Comparison of ENCODE assay signal across 8 mouse cellular contexts in the genomic region with DNA sequence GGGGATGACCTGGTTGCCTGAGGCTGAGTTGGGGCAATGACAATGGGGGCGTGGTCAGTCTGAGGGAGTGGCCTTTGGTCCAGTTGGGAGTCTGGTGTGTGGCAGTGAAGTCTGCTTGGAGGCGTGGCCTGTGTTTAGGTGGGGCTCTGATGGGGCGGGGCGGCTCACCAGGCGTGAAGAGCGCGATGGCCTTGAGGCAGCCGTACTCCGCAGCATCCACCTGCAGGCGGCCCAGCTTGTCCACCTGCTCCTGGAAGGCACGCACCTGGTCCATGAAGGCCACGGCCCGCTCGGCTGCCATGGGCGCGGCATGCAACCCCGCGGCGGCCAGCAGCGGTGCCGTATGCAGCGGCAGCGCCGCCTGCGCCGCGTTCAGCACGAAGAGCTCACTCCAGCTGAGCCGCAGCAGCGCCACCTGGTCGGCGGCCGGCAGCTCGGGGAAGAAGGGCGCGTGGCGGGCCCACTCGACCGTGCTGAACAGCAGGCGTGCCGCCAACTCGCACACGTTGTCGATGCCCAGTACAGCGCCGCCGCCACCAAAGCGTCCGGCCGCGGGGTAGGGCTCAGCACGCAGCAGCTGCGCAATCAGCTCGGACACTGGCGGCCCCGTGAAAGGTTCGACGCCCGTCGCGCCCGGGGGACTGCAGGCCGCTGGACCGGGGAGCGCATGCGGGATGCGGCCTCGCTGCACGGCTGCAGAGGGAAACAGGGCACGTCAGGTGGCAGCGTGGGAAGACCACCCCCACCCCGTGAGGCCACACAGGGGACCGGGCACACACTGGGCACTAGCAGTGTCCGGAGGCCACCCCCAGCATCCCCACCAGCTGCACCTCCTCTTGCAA. TPM values are rescaled to one million over a fixed set of nuclear protein-coding genes. Genes with fewer than 3 reads are reported as not detected.
DNase-seq lines count a peak whose midpoint lies in the region; ATAC-seq lines count a peak whose summit lies in the region.

No protein-coding gene starts in this region.

- DNase-seq in ovary, postnatal 36 days (ENCODE audit: low spot score): peak; percentile 50
- DNase-seq in ovary, postnatal 10 days (ENCODE audit: low spot score): no peak
- DNase-seq in embryo, embryonic 10.5 days (ENCODE audit: low spot score): peak; percentile 77
- peak; percentile 87 for DNase-seq in kidney, postnatal 10 days
- DNase-seq in thymus, postnatal 25 days: peak; percentile 54

- H3K27ac ChIP-seq in heart, embryonic 13.5 days (replicated peaks): no peak overlapping the region; the same call in 1 of the 2 replicates
- peak overlapping the region; percentile 73 for H3K27ac ChIP-seq in lung, embryonic 15.5 days
- H3K27ac ChIP-seq in neural tube, embryonic 15.5 days (replicated peaks): peak overlapping the region; percentile 81

- H3K36me3 ChIP-seq in heart, embryonic 13.5 days: peaks cover 58% of the 10 kb centered on the region
- peaks cover 40% of the 10 kb centered on the region for H3K36me3 ChIP-seq in lung, embryonic 15.5 days
- H3K36me3 ChIP-seq in neural tube, embryonic 15.5 days: peaks cover 21% of the 10 kb centered on the region

- 13% methylated on average over 59 of the region's 74 CpGs for WGBS in heart, embryonic 13.5 days
- 12% methylated on average over 74 of the region's 74 CpGs for WGBS in lung, embryonic 15.5 days
- WGBS in neural tube, embryonic 15.5 days: 4% methylated on average over 74 of the region's 74 CpGs

- peak overlapping the region; percentile 69 for H3K4me2 ChIP-seq in heart, embryonic 13.5 days
- H3K4me2 ChIP-seq in lung, embryonic 15.5 days: peak overlapping the region; percentile 47
- peak overlapping the region; percentile 77 for H3K4me2 ChIP-seq in neural tube, embryonic 15.5 days

- H3K4me3 ChIP-seq in heart, embryonic 13.5 days: peak overlapping the region; percentile 40
- peak overlapping the region; percentile 14 for H3K4me3 ChIP-seq in lung, embryonic 15.5 days
- peak overlapping the region; percentile 42 for H3K4me3 ChIP-seq in neural tube, embryonic 15.5 days (replicated peaks)

- no peaks in the 10 kb centered on the region for H3K9me3 ChIP-seq in heart, embryonic 13.5 days
- no peaks in the 10 kb centered on the region for H3K9me3 ChIP-seq in lung, embryonic 15.5 days
- no peaks in the 10 kb centered on the region for H3K9me3 ChIP-seq in neural tube, embryonic 15.5 days (replicated peaks)

- H3K9ac ChIP-seq in heart, embryonic 13.5 days: peak overlapping the region; percentile 73
- H3K9ac ChIP-seq in lung, embryonic 15.5 days: 0 out of 2 replicates have a peak overlapping the region, but pooled peaks have one; percentile 24
- peak overlapping the region; percentile 58 for H3K9ac ChIP-seq in neural tube, embryonic 15.5 days (replicated peaks)

- no peak for ATAC-seq in heart, embryonic 13.5 days (ENCODE audit: extremely low read depth, insufficient number of reproducible peaks, low FRiP score, low TSS enrichment)
- ATAC-seq in lung, embryonic 15.5 days (ENCODE audit: borderline replicate concordance, extremely low read depth, low FRiP score, low TSS enrichment): 0 out of 2 replicates have a peak, but pooled peaks have one; percentile 9
- peak; percentile 9; the same call in 1 of the 2 replicates for ATAC-seq in neural tube, embryonic 15.5 days (ENCODE audit: low FRiP score)

- H3K27me3 ChIP-seq in heart, embryonic 13.5 days (replicated peaks): 0 out of 2 replicates have a peak, but pooled peaks cover 8% of the 10 kb centered on the region
- no peaks in the 10 kb centered on the region for H3K27me3 ChIP-seq in lung, embryonic 15.5 days
- H3K27me3 ChIP-seq in neural tube, embryonic 15.5 days (replicated peaks): no peaks in the 10 kb centered on the region

- H3K4me1 ChIP-seq in heart, embryonic 13.5 days: peaks cover 57% of the 10 kb centered on the region
- peaks cover 51% of the 10 kb centered on the region for H3K4me1 ChIP-seq in lung, embryonic 15.5 days
- peaks cover 55% of the 10 kb centered on the region for H3K4me1 ChIP-seq in neural tube, embryonic 15.5 days

RNA-seq across cellular contexts. Expression of a gene that starts 4.7 kb away (rescaled TPM):
- 4.3 and 4.4 TPM in 2 replicates for polyA plus RNA-seq in heart, embryonic 13.5 days (2015; fragmentation: Nextera tagmentation; extraction: Ambion mirVana)
- polyA plus RNA-seq in lung, embryonic 15.5 days (2015; fragmentation: Nextera tagmentation; extraction: Ambion mirVana): 7.0 and 7.2 TPM in 2 replicates
- polyA plus RNA-seq in neural tube, embryonic 15.5 days (2015; fragmentation: Nextera tagmentation; extraction: Ambion mirVana): 5.6 and 9.2 TPM in 2 replicates

RNA-seq across cellular contexts. Expression of a gene that starts 6.0 kb away (rescaled TPM):
- 36.6 and 40.9 TPM in 2 replicates for polyA plus RNA-seq in heart, embryonic 13.5 days (2015; fragmentation: Nextera tagmentation; extraction: Ambion mirVana)
- 76.6 and 80.4 TPM in 2 replicates for polyA plus RNA-seq in lung, embryonic 15.5 days (2015; fragmentation: Nextera tagmentation; extraction: Ambion mirVana)
- 28.6 and 34.9 TPM in 2 replicates for polyA plus RNA-seq in neural tube, embryonic 15.5 days (2015; fragmentation: Nextera tagmentation; extraction: Ambion mirVana)

RNA-seq across cellular contexts. Expression of a gene that starts 9.2 kb away (rescaled TPM):
- 69.1 and 78.1 TPM in 2 replicates for polyA plus RNA-seq in heart, embryonic 13.5 days (2015; fragmentation: Nextera tagmentation; extraction: Ambion mirVana)
- polyA plus RNA-seq in lung, embryonic 15.5 days (2015; fragmentation: Nextera tagmentation; extraction: Ambion mirVana): 85.0 and 87.0 TPM in 2 replicates
- polyA plus RNA-seq in neural tube, embryonic 15.5 days (2015; fragmentation: Nextera tagmentation; extraction: Ambion mirVana): 121 and 122 TPM in 2 replicates

RNA-seq across cellular contexts. Expression of a gene that starts 19.8 kb away (rescaled TPM):
- 9.2 and 10.2 TPM in 2 replicates for polyA plus RNA-seq in heart, embryonic 13.5 days (2015; fragmentation: Nextera tagmentation; extraction: Ambion mirVana)
- 28.2 and 30.7 TPM in 2 replicates for polyA plus RNA-seq in lung, embryonic 15.5 days (2015; fragmentation: Nextera tagmentation; extraction: Ambion mirVana)
- polyA plus RNA-seq in neural tube, embryonic 15.5 days (2015; fragmentation: Nextera tagmentation; extraction: Ambion mirVana): 7.0 and 9.8 TPM in 2 replicates

RNA-seq across cellular contexts. Expression of a gene that starts 20.9 kb away (rescaled TPM):
- 89.7 and 91.8 TPM in 2 replicates for polyA plus RNA-seq in heart, embryonic 13.5 days (2015; fragmentation: Nextera tagmentation; extraction: Ambion mirVana)
- polyA plus RNA-seq in lung, embryonic 15.5 days (2015; fragmentation: Nextera tagmentation; extraction: Ambion mirVana): 109 and 112 TPM in 2 replicates
- polyA plus RNA-seq in neural tube, embryonic 15.5 days (2015; fragmentation: Nextera tagmentation; extraction: Ambion mirVana): 96.0 and 96.1 TPM in 2 replicates
